Mouse (Mus musculus) embryonic facial prominence, embryonic 15.5 days (tissue): ENCODE measurements at regions not wholly inside any gene's neighbourhood (a gene's known extent, or its start where the extent isn't known, plus 50 kb on each side); places are given as distances from the start of the nearest gene placed in this dataset.

Experiments
- ATAC-seq: fragments of 200-750 bp; cut with Nextera tagmentation; 2 replicates; pipeline ENCODE4 v1.8.0; 2017; ENCODE audit warnings: low read depth, moderate TSS enrichment; ENCODE audit not compliant: insufficient number of reproducible peaks, low FRiP score, low TSS enrichment
- H3K27ac ChIP-seq: fragments of 300-500 bp; sonication (generic); replicated peaks from 2 replicates; pipeline ENCODE4 v1.5.1; 2015; ENCODE audit warnings: mild to moderate bottlenecking, inconsistent platforms
- H3K27me3 ChIP-seq: fragments of 300-500 bp; sonication (generic); 2 replicates; pipeline ENCODE4 v1.6.1; 2015; ENCODE audit warnings: inconsistent platforms
- H3K36me3 ChIP-seq: fragments of 300-500 bp; sonication (generic); 2 replicates; pipeline ENCODE4 v1.6.1; 2015; ENCODE audit warnings: mild to moderate bottlenecking, inconsistent platforms
- H3K4me1 ChIP-seq: fragments of 300-500 bp; sonication (generic); 2 replicates; pipeline ENCODE4 v1.6.1; 2015; ENCODE audit warnings: inconsistent platforms
- H3K4me2 ChIP-seq: fragments of 300-500 bp; sonication (generic); replicated peaks from 2 replicates; pipeline ENCODE4 v1.6.1; 2015; ENCODE audit warnings: mild to moderate bottlenecking, inconsistent platforms
- H3K4me3 ChIP-seq: fragments of 300-500 bp; sonication (generic); replicated peaks from 2 replicates; pipeline ENCODE4 v1.5.1; 2015; ENCODE audit warnings: mild to moderate bottlenecking, inconsistent platforms
- H3K9ac ChIP-seq: fragments of 300-500 bp; sonication (generic); 2 replicates; pipeline ENCODE4 v1.6.1; 2015; ENCODE audit warnings: inconsistent platforms
- H3K9me3 ChIP-seq: fragments of 300-500 bp; sonication (generic); replicated peaks from 2 replicates; pipeline ENCODE4 v1.6.1; 2016; ENCODE audit warnings: inconsistent platforms
- WGBS: fragments of 180-500 bp; shearing (Covaris S2); methylation state at CpG from one replicate; pipeline ENCODE4 v1.1.7; 2015; 5-methylcytosine and 5-hydroxymethylcytosine counted together

GRCm38 (mm10) chr12:70589315-70589742, 136.4 kb downstream of the Tmx1 start:
- no peak for ATAC-seq
- Histone ChIP-seq H3K4me1 (0 out of 2 replicates have a peak, but pooled peaks cover 8% of the 10 kb centered on the region), H3K27ac (0 out of 2 replicates have a peak overlapping the region, but pooled peaks have one; percentile 13), H3K27me3 (no peaks in the 10 kb centered on the region), H3K9ac (no peak overlapping the region), H3K4me3 (no peak overlapping the region), H3K36me3 (no peaks in the 10 kb centered on the region), H3K4me2 (no peak overlapping the region), H3K9me3 (no peaks in the 10 kb centered on the region)
- 51% methylated on average over 2 of the region's 2 CpGs for WGBS

- H3K27me3 ChIP-seq, result no peaks in the 10 kb centered on the region
- no peak overlapping the region for H3K4me2 ChIP-seq
- no peak overlapping the region for H3K9ac ChIP-seq
- no peak overlapping the region for H3K4me3 ChIP-seq
- H3K36me3 ChIP-seq, result no peaks in the 10 kb centered on the region
- H3K4me1 ChIP-seq, result 0 out of 2 replicates have a peak, but pooled peaks cover 13% of the 10 kb centered on the region
- H3K9me3 ChIP-seq, result no peaks in the 10 kb centered on the region
- 71% methylated on average over 12 of the region's 12 CpGs for WGBS
- no peak for ATAC-seq
- no peak overlapping the region for H3K27ac ChIP-seq
Observed at GRCm38 (mm10) chr12:70590456-70591050, 137.7 kb downstream of the Tmx1 start.

- Histone ChIP-seq H3K36me3 (no peaks in the 10 kb centered on the region), H3K9ac (no peak overlapping the region), H3K4me2 (no peak overlapping the region), H3K27me3 (no peaks in the 10 kb centered on the region), H3K4me1 (peaks cover 17% of the 10 kb centered on the region; the same call in 1 of the 2 replicates), H3K4me3 (no peak overlapping the region), H3K9me3 (no peaks in the 10 kb centered on the region), H3K27ac (no peak overlapping the region)
- WGBS, result 87% methylated on average over 4 of the region's 4 CpGs
- ATAC-seq, result no peak
Observed at GRCm38 (mm10) chr12:70592821-70593220, 139.9 kb downstream of the Tmx1 start.

GRCm38 (mm10) chr12:70598211-70598701, 145.4 kb downstream of the Tmx1 start:
- Histone ChIP-seq H3K4me2 (no peak overlapping the region), H3K4me1 (peaks cover 18% of the 10 kb centered on the region; the same call in 1 of the 2 replicates), H3K9me3 (0 out of 2 replicates have a peak, but pooled peaks cover 3% of the 10 kb centered on the region), H3K9ac (no peak overlapping the region), H3K27ac (0 out of 2 replicates have a peak overlapping the region, but pooled peaks have one; percentile 39), H3K36me3 (no peaks in the 10 kb centered on the region), H3K4me3 (no peak overlapping the region), H3K27me3 (no peaks in the 10 kb centered on the region)
- no peak for ATAC-seq
- WGBS, result 67% methylated on average over 15 of the region's 15 CpGs

- 83% methylated on average over 6 of the region's 6 CpGs for WGBS
- ATAC-seq, result no peak
- peaks cover 18% of the 10 kb centered on the region; the same call in 1 of the 2 replicates for H3K4me1 ChIP-seq
- no peak overlapping the region for H3K4me3 ChIP-seq
- H3K36me3 ChIP-seq, result no peaks in the 10 kb centered on the region
- H3K27ac ChIP-seq, result no peak overlapping the region
- no peak overlapping the region for H3K9ac ChIP-seq
- no peak overlapping the region for H3K4me2 ChIP-seq
- H3K27me3 ChIP-seq, result no peaks in the 10 kb centered on the region
- 0 out of 2 replicates have a peak, but pooled peaks cover 3% of the 10 kb centered on the region for H3K9me3 ChIP-seq
Observed at GRCm38 (mm10) chr12:70599731-70600130, 146.8 kb downstream of the Tmx1 start.

GRCm38 (mm10) chr12:70603869-70604268, 151.0 kb downstream of the Tmx1 start:
- no peak for ATAC-seq
- peaks cover 2% of the 10 kb centered on the region; the same call in 1 of the 2 replicates for H3K4me1 ChIP-seq
- no peak overlapping the region for H3K9ac ChIP-seq
- H3K36me3 ChIP-seq, result no peaks in the 10 kb centered on the region
- no peak overlapping the region for H3K4me2 ChIP-seq
- no peaks in the 10 kb centered on the region for H3K27me3 ChIP-seq
- H3K4me3 ChIP-seq, result no peak overlapping the region
- H3K27ac ChIP-seq, result no peak overlapping the region
- WGBS, result 94% methylated on average over 1 of the region's 1 CpGs
- 0 out of 2 replicates have a peak, but pooled peaks cover 3% of the 10 kb centered on the region for H3K9me3 ChIP-seq

GRCm38 (mm10) chr12:70608672-70609071, 155.8 kb downstream of the Tmx1 start:
- 68% methylated on average over 5 of the region's 5 CpGs for WGBS
- Histone ChIP-seq H3K9me3 (no peaks in the 10 kb centered on the region), H3K4me1 (peaks cover 4% of the 10 kb centered on the region), H3K4me3 (no peak overlapping the region), H3K4me2 (no peak overlapping the region), H3K36me3 (no peaks in the 10 kb centered on the region), H3K9ac (no peak overlapping the region), H3K27ac (0 out of 2 replicates have a peak overlapping the region, but pooled peaks have one; percentile 4), H3K27me3 (no peaks in the 10 kb centered on the region)
- ATAC-seq, result no peak

- ATAC-seq, result no peak
- 72% methylated on average over 7 of the region's 7 CpGs for WGBS
- H3K27ac ChIP-seq, result 0 out of 2 replicates have a peak overlapping the region, but pooled peaks have one; percentile 4
Observed at GRCm38 (mm10) chr12:70609116-70609871, 156.4 kb downstream of the Tmx1 start.

GRCm38 (mm10) chr12:70611891-70612290, 159.0 kb downstream of the Tmx1 start:
- no peak for ATAC-seq
- H3K4me1 ChIP-seq, result peaks cover 14% of the 10 kb centered on the region
- no peaks in the 10 kb centered on the region for H3K9me3 ChIP-seq
- H3K4me3 ChIP-seq, result no peak overlapping the region
- 80% methylated on average over 5 of the region's 5 CpGs for WGBS
- no peak overlapping the region for H3K9ac ChIP-seq
- H3K4me2 ChIP-seq, result no peak overlapping the region
- H3K27ac ChIP-seq, result no peak overlapping the region
- H3K36me3 ChIP-seq, result no peaks in the 10 kb centered on the region
- no peaks in the 10 kb centered on the region for H3K27me3 ChIP-seq

More at GRCm38 (mm10) chr12:70609116-70609871, 156.4 kb downstream of the Tmx1 start:
- no peak overlapping the region for H3K4me3 ChIP-seq
- H3K9ac ChIP-seq, result no peak overlapping the region
- H3K36me3 ChIP-seq, result no peaks in the 10 kb centered on the region
- no peaks in the 10 kb centered on the region for H3K27me3 ChIP-seq
- no peak overlapping the region for H3K4me2 ChIP-seq
- H3K4me1 ChIP-seq, result peaks cover 4% of the 10 kb centered on the region
- H3K9me3 ChIP-seq, result no peaks in the 10 kb centered on the region

- 75% methylated on average over 5 of the region's 5 CpGs for WGBS
- no peak for ATAC-seq
- H3K4me1 ChIP-seq, result peaks cover 14% of the 10 kb centered on the region
- H3K4me3 ChIP-seq, result no peak overlapping the region
- no peaks in the 10 kb centered on the region for H3K27me3 ChIP-seq
- H3K4me2 ChIP-seq, result no peak overlapping the region
- no peak overlapping the region for H3K9ac ChIP-seq
- H3K36me3 ChIP-seq, result no peaks in the 10 kb centered on the region
- no peak overlapping the region for H3K27ac ChIP-seq
- H3K9me3 ChIP-seq, result no peaks in the 10 kb centered on the region
Observed at GRCm38 (mm10) chr12:70613244-70613643, 160.3 kb downstream of the Tmx1 start.

GRCm38 (mm10) chr12:70614101-70614500, 161.2 kb downstream of the Tmx1 start:
- Histone ChIP-seq H3K27ac (no peak overlapping the region), H3K27me3 (no peaks in the 10 kb centered on the region), H3K4me3 (no peak overlapping the region), H3K9me3 (no peaks in the 10 kb centered on the region), H3K4me2 (no peak overlapping the region), H3K9ac (no peak overlapping the region), H3K36me3 (no peaks in the 10 kb centered on the region), H3K4me1 (peaks cover 10% of the 10 kb centered on the region)
- 38% methylated on average over 2 of the region's 2 CpGs for WGBS
- ATAC-seq, result no peak
